Mouse (Mus musculus) lung, postnatal 0 days (tissue): Measurements from ENCODE around the gene Diaph3. TPM values are rescaled to one million over a fixed set of nuclear protein-coding genes. Genes with fewer than 3 reads are reported as not detected.
"Not testable (repeated sequence)": the region's sequence is repeated elsewhere in the genome, so short reads cannot be mapped to it uniquely, and the experiment has no call there.

ENCODE experiments used
- ATAC-seq: fragments of 200-750 bp; cut with Nextera tagmentation; 2 replicates; pipeline ENCODE4 v1.8.0; 2017; ENCODE audit warnings: moderate library complexity
- DNase-seq: peaks from one replicate; pipeline ENCODE4 v3.0.0-alpha.2; 2016; ENCODE audit warnings: low spot score
- H3K27ac ChIP-seq: fragments of 300-500 bp; sonication (generic); 2 replicates; pipeline ENCODE4 v1.5.1; 2014; ENCODE audit warnings: antibody characterized with exemption, mild to moderate bottlenecking, low read length, mixed read lengths
- H3K27me3 ChIP-seq: fragments of 300-500 bp; sonication (generic); replicated peaks from 2 replicates; pipeline ENCODE4 v1.6.1; 2014; ENCODE audit warnings: low read length, mixed read lengths; ENCODE audit not compliant: insufficient read depth
- H3K36me3 ChIP-seq: fragments of 300-500 bp; sonication (generic); 2 replicates; pipeline ENCODE4 v1.6.1; 2014; ENCODE audit warnings: low read length, mixed read lengths; ENCODE audit not compliant: insufficient read depth
- H3K4me1 ChIP-seq: fragments of 300-500 bp; sonication (generic); 2 replicates; pipeline ENCODE4 v1.6.1; 2014; ENCODE audit warnings: antibody characterized with exemption, low read depth, low read length, mixed read lengths; ENCODE audit not compliant: insufficient read depth
- H3K4me2 ChIP-seq: fragments of 300-500 bp; sonication (generic); replicated peaks from 2 replicates; pipeline ENCODE4 v1.6.1; 2014; ENCODE audit warnings: low read depth, mild to moderate bottlenecking, low read length, moderate library complexity, mixed read lengths
- H3K4me3 ChIP-seq: fragments of 300-500 bp; sonication (generic); 2 replicates; pipeline ENCODE4 v1.5.1; 2014; ENCODE audit warnings: low read depth, low read length
- H3K9ac ChIP-seq: fragments of 300-500 bp; sonication (generic); replicated peaks from 2 replicates; pipeline ENCODE4 v1.6.1; 2014; ENCODE audit warnings: low read depth, mild to moderate bottlenecking
- H3K9me3 ChIP-seq: fragments of 300-500 bp; sonication (generic); 2 replicates; pipeline ENCODE4 v1.6.1; 2016; ENCODE audit warnings: low read length, mixed read lengths
- CTCF ChIP-seq: IDR thresholded peaks from 2 replicates; pipeline ENCODE4 v1.5.1; 2016; ENCODE audit warnings: antibody characterized with exemption, mild to moderate bottlenecking
- EP300 ChIP-seq: IDR thresholded peaks from 2 replicates; pipeline ENCODE4 v1.6.1; 2016; ENCODE audit warnings: antibody characterized with exemption, mild to moderate bottlenecking, control low read depth
- WGBS: fragments of 180-500 bp; shearing (Covaris S2); extraction: QIAGEN DNeasy Blood & Tissue Kit; methylation state at CpG from one replicate; pipeline ENCODE4 v1.1.7; 2014; 5-methylcytosine and 5-hydroxymethylcytosine counted together
- polyA plus RNA-seq: library from polyadenylated mRNA; unstranded; fragments of >200 nt; fragmentation: Nextera tagmentation; extraction: Ambion mirVana; gene quantifications from 2 replicates; pipeline ENCODE4 v1.2.1, GENCODE M21; 2015

The Diaph3 gene
- polyA plus RNA-seq, 1 experiment from 2014 or later = 2.3 TPM

- Histone ChIP-seq H3K4me1 (no peaks in the 10 kb centered on the region), H3K4me3 (no peak overlapping the region), H3K4me2 (no peak overlapping the region), H3K27me3 (no peaks in the 10 kb centered on the region), H3K9ac (no peak overlapping the region), H3K27ac (peak overlapping the region; percentile 26; the same call in 1 of the 2 replicates), H3K9me3 (no peaks in the 10 kb centered on the region), H3K36me3 (no peaks in the 10 kb centered on the region)
- ATAC-seq (peak; percentile 38), DNase-seq (peak; percentile 33)
- WGBS = 45% methylated on average over 4 of the region's 4 CpGs
- TF ChIP-seq CTCF (no peak), EP300 (no peak)
These were observed 52.1 kb downstream of the Diaph3 start for GRCm38 (mm10) chr14:87088928-87089327.

GRCm38 (mm10) chr14:87088456-87088855, 52.6 kb downstream of the Diaph3 start:
- 61% methylated on average over 5 of the region's 5 CpGs for WGBS
- Histone ChIP-seq H3K36me3 (no peaks in the 10 kb centered on the region), H3K27me3 (no peaks in the 10 kb centered on the region), H3K4me2 (no peak overlapping the region), H3K9ac (no peak overlapping the region), H3K9me3 (no peaks in the 10 kb centered on the region), H3K27ac (peak overlapping the region; percentile 26; the same call in 1 of the 2 replicates), H3K4me3 (no peak overlapping the region), H3K4me1 (no peaks in the 10 kb centered on the region)
- ATAC-seq (peak; percentile 37), DNase-seq (peak; percentile 7)
- TF ChIP-seq CTCF (no peak), EP300 (no peak)

- Histone ChIP-seq H3K27me3 (no peaks in the 10 kb centered on the region), H3K36me3 (no peaks in the 10 kb centered on the region), H3K4me3 (no peak overlapping the region), H3K9me3 (no peaks in the 10 kb centered on the region), H3K4me2 (no peak overlapping the region), H3K27ac (0 out of 2 replicates have a peak overlapping the region, but pooled peaks have one; percentile 14), H3K4me1 (no peaks in the 10 kb centered on the region), H3K9ac (no peak overlapping the region)
- peak; percentile 72 for DNase-seq
- TF ChIP-seq EP300 = peak; percentile 85
- no peak for TF ChIP-seq CTCF
- ATAC-seq = peak; percentile 92
- 68% methylated on average over 1 of the region's 1 CpGs for WGBS
These were observed 53.0 kb downstream of the Diaph3 start for GRCm38 (mm10) chr14:87087996-87088395.

- 51% methylated on average over 8 of the region's 8 CpGs for WGBS
- not testable (repeated sequence) for H3K27ac ChIP-seq, H3K27me3 ChIP-seq, H3K4me1 ChIP-seq, H3K9me3 ChIP-seq, H3K4me2 ChIP-seq, H3K4me3 ChIP-seq, ATAC-seq, H3K36me3 ChIP-seq, H3K9ac ChIP-seq, DNase-seq
These were observed 56.1 kb downstream of the Diaph3 start for GRCm38 (mm10) chr14:87084906-87085305.

GRCm38 (mm10) chr14:87083911-87084310, 57.1 kb downstream of the Diaph3 start:
- ATAC-seq = no peak

GRCm38 (mm10) chr14:87079725-87080124, 61.3 kb downstream of the Diaph3 start:
- Histone ChIP-seq H3K9ac (no peak overlapping the region), H3K36me3 (no peaks in the 10 kb centered on the region), H3K4me2 (no peak overlapping the region), H3K4me3 (no peak overlapping the region), H3K27me3 (no peaks in the 10 kb centered on the region), H3K4me1 (no peaks in the 10 kb centered on the region), H3K9me3 (no peaks in the 10 kb centered on the region), H3K27ac (no peak overlapping the region)
- DNase-seq (no peak), ATAC-seq (no peak)
- TF ChIP-seq EP300 (no peak), CTCF (no peak)
- 70% methylated on average over 2 of the region's 2 CpGs for WGBS

More at GRCm38 (mm10) chr14:87083911-87084310, 57.1 kb downstream of the Diaph3 start:
- Histone ChIP-seq H3K9me3 (no peaks in the 10 kb centered on the region), H3K9ac (no peak overlapping the region), H3K27me3 (no peaks in the 10 kb centered on the region), H3K4me3 (no peak overlapping the region), H3K4me1 (no peaks in the 10 kb centered on the region), H3K27ac (no peak overlapping the region), H3K36me3 (no peaks in the 10 kb centered on the region), H3K4me2 (no peak overlapping the region)
- WGBS = 76% methylated on average over 6 of the region's 6 CpGs
- DNase-seq = no peak
- TF ChIP-seq EP300 = no peak
- no peak for TF ChIP-seq CTCF

GRCm38 (mm10) chr14:87075021-87075531, 66.0 kb downstream of the Diaph3 start:
- Histone ChIP-seq H3K4me1 (no peaks in the 10 kb centered on the region), H3K4me2 (no peak overlapping the region), H3K27me3 (no peaks in the 10 kb centered on the region), H3K4me3 (no peak overlapping the region), H3K9me3 (no peaks in the 10 kb centered on the region), H3K9ac (no peak overlapping the region), H3K36me3 (no peaks in the 10 kb centered on the region), H3K27ac (no peak overlapping the region)
- DNase-seq = no peak
- 88% methylated on average over 2 of the region's 2 CpGs for WGBS
- TF ChIP-seq CTCF (no peak), EP300 (no peak)
- no peak for ATAC-seq
